Mouse (Mus musculus) cerebellum, adult 9-11 months (tissue): ENCODE data around the gene Rab5c.
A peak's percentile ranks its signal among the peaks of the same experiment; 100 is the strongest.

ENCODE experiments used
- DNase-seq: peaks from one replicate; pipeline ENCODE4 v3.0.0; 2022

Gene Rab5c

GRCm38 (mm10) chr11:100738066-100738604 lies at the start of gene Rab5c:
TSS of gene Rab5c (minus strand) at chr11:100738215.
- peak; percentile 100 for DNase-seq

DNA sequence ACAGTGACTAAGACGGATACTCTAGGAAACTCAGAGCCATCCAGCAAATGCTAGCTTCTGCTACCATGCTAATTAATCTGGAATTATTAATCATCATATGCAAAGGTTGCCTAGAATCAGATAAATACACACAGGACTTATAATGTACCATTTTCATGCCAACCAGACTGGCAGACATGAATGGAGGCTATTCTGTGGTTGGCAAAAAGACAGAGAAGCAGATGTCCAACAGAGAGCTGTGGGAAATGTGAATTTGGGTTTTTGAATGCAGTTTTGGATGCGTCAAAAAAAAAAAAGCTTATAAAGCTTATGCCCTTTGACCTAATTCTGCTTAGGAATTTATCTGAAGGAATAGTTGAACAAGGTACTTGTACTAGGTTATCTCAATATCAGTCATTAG lies 47.8 kb upstream of the Rab5c start:
- no peak for DNase-seq

DNA sequence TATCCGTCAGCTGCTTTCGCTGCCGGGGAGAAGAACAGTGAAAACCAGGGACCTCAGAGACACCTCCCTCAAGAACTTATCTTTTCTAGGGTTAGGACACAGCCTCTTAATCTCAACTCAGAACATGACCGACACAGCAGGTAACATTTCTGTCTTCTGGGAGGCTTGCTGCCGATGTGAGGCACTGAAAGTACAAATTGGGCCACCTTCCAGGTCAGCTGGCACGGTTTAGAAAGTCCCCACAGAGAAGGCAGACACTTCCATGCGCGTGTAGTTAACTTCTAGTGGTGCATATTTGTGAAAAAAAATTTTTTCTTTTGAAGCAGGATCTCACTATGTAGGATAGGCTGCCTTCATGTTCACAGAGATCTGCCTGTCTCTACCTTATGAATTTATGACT lies 46.3 kb upstream of the Rab5c start:
- no peak for DNase-seq

DNA sequence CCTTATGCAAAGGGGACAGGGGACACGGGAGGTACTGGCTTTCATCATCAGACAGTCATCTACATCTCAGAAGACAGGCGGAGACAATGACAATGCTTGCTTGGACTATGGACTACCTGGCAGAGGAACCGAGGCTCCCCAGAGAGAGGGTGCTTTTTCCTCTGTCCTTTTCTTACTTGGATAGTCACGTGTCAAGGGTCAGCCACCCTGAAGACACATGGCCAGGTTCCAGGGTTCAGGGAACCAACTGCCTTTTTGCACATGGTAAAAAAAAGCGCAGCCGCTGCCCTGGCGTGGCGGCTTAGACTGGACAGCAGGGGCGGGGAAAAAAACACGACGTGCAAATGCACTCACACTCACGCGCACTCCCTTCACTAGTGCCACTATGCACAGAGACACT lies 44.6 kb upstream of the Rab5c start:
- DNase-seq = no peak

DNA sequence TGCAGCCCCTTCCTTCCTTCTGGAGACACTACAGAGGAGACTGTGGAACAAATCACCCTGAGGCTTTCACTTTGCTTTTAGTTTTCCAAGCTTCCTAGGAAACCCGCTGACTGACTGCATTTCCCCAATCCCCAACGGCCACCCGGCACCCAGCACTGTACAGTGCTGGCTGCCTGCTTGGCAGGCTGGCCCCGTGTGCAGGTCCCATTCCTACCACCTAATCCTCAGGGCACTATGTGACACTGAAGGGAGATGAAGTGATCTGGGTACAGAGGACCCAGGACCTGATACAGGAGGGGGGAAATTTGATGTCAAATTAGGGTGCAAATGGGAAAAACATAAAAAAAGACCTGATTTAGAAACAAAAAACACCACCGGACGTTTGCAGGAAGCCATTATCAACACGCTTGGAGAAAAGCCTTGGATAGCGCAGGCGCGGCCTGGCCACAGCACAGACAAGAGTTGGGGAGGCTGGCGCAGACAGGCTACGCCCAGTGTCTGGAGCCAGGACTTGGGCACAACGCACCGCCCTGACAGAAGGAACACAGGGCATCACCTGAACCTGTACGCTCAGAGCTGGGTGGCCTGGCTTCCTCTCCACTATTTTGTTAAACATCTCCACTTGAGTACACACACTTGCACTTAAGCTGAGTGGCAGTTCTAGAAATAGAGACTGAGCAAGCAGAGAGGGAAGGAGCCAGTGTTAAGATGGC lies 43.9 kb upstream of the Rab5c start:
- no peak for DNase-seq

- DNase-seq = no peak
Observed at GRCm38 (mm10) chr11:100780247-100780646, 42.2 kb upstream of the Rab5c start.

DNA sequence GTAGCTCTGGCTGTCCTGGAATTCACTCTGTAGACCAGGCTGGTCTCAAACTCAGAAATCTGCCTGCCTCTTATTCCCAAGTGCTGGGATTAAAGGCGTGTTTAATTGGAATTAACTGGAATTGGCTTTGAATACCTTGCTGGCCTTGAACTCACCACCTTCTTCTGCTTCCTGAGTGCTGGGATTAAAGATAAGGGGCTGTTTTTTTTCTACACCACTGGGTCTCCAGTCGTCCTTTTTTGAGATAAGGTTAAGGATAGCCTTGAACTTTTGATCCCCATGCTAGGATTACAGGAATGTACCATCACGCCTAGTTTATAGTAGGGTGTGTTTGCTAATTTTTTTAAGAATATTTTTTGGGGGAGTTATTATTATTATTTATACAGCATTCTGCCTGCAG lies 40.1 kb upstream of the Rab5c start:
- no peak for DNase-seq

DNA sequence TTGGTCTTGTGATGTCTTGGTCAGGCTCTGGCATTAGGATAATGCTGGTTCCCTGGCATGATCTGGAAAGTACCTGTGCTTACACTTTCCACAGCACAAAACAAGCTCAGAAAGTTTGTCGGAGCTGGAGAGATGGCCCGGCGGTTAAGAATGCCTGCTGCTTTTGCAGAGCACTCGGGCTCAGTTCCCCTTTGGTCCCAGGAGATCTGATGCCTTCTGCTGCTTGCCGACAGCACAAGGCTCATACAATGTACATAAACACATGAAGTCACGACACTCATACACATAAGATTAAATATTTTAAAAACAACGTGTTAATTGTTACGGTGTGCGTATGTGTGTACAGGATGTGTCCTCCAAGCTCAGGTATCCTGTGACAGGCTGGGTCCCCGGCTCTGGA lies 37.9 kb upstream of the Rab5c start:
- no peak for DNase-seq

GRCm38 (mm10) chr11:100774261-100774660 lies 36.2 kb upstream of the Rab5c start:
- no peak for DNase-seq

- DNase-seq = peak; percentile 69
Observed at GRCm38 (mm10) chr11:100770646-100771408, 32.8 kb upstream of the Rab5c start, which contains the start of gene Ghdc. TSS of gene Ghdc (minus strand) at chr11:100770957.

- peak; percentile 55 for DNase-seq
Observed at GRCm38 (mm10) chr11:100769980-100770379, 32.0 kb upstream of the Rab5c start.

- DNase-seq = no peak
Observed at GRCm38 (mm10) chr11:100767871-100768270, 29.9 kb upstream of the Rab5c start.

DNA sequence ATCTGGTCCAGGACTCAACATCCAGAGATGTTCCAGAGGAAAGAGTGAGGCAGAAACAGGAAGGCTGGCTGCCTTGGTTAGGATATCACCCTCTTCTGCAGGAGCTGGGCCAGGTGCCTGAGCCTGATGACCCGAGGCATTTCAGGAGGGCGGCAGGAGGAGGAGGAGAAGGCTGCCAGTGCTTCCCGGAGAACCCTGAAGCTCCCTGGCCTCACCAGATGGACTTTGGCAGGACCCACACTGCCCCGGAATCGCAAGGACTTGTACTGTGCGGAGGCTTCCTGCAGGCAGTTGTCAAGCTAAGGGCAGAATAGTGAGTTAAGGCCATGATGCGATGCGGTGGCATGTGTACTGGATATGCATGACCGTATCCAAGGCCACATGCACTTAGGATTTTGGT lies 28.7 kb upstream of the Rab5c start:
- DNase-seq = no peak

DNA sequence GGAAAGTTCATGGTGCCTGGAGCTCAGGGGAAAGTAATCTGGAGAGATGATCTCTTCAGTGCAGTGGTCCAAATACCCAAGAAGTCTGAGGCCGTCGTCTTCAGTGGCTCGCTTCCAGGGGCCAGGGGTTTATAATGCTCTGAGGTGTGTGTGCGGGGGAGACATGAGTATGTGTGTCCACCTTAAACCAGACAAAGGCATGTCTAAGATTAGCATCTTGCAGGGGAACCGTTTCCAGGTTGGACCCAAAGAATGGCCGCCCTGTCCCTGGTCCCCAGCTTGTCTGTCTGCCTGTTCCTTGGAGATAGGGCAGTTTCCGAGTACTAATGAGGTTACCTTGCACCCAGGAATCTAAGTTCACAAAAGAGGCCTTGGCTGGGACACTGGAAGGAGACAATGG lies 24.8 kb upstream of the Rab5c start, which contains the start of gene Hcrt:
Hcrt (minus strand) TSS at position 101 of the 400 bp plus-strand sequence.
- no peak for DNase-seq

DNA sequence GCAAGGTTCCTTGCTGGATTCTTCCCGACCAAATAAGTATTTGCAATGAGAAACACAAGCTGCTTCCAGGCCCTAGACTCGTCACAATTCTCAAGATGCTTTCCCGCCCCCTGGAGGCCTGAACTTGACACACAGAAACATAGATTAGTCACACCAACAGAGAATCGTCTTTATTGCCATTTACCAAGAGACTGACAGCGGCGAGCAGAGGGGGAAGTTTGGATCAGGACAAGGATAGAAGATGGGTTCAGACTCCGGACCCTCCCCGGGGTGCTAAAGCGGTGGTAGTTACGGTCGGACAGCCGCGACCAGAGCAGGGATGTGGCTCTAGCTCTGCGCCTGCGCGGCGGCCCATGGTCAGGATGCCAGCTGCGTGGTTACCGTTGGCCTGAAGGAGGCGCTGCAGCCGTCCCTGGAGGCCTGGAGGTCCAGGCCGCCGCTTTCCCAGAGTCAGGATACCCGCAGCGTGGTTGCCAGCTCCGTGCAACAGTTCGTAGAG lies 23.6 kb upstream of the Rab5c start:
- DNase-seq = peak; percentile 90

DNA sequence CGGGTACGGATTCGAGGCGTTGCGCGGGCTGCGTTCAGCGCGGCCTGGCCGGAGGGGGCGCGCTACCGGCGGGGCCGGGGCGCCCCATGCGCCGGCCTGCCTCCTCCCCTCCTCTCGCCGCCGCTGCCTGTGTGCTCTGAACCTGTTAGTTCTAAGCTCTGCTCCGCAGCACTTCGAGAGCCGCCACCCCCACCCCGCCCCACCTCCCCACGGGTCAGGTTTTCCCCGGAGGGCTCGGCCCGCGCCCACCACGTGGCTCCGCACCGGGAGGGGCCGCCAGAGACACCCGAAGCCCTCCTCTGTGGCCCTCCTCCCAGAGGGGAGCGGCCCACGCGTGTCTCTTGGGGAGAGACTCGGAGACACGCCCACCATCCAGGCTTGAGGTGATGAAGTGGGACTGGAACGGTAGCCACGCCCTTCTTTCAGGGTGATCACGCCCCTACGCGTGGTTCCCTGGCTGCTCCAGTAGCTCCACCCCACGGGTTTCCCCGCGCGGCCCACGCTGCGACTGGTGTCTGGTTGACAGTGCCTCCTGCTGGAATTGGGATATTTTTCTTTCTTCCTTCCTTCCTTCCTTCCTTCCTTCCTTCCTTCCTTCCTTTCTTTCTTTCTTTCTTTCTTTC lies 21.7 kb upstream of the Rab5c start, which contains the start of gene Kcnh4:
Kcnh4 (minus strand) TSS at position 332 of the 623 bp plus-strand sequence.
- peak; percentile 66 for DNase-seq

- DNase-seq = no peak
Observed at GRCm38 (mm10) chr11:100758707-100759610, 20.9 kb upstream of the Rab5c start.

DNA sequence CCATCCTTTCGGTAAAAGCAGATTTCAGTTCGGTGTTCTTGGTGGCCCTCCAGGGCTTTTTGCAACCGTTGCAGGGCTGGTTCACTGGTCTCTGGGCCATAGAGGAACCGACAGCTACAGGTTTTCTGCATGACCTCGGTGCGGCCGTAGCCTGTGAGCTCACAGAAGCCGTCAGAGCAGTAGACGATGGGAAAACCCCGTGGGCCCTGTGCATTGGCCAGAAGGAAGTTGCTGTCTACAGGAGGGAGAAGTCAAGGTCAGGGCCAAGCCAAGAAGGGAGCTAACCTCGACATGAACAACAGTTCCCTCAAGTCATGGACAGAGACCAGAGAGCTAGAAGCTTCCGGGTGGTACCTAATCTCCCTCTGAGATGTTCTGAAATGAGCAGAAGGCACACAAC lies 19.6 kb upstream of the Rab5c start:
- DNase-seq = no peak

GRCm38 (mm10) chr11:100756476-100756875 lies 18.5 kb upstream of the Rab5c start:
- DNase-seq = no peak

- DNase-seq = no peak
Observed at GRCm38 (mm10) chr11:100754693-100755057, 16.7 kb upstream of the Rab5c start.

DNA sequence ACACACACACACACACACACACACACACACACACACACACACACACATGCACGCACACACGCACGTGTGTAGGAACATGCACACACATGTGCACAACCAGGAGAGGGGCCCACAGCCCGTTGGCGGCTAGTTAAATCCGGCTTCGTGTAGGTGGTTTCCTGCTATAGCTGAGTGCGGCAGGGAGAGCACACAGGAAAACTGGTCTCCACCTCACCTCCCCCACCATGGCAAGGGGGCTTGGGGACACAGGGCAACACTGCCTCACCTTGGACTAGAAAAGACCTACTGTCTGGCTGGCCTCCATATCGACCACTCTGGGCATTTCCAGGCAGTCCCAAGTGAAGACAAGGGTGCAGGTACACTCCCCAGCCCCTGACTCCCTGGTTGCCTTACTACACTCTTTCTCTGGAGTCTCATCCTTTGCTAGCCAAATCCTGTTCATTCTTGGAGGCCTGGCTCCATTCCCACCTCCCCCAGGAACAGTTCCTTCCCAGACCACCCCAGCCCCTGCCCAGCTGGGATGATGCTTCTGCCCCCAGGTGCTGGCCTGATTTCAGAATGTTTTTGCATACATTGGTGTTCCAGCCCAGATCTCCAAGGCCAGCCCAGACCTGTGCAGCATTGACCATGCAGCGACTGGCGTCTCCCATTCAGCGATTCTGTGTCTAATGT lies 16.1 kb upstream of the Rab5c start:
- DNase-seq = no peak

GRCm38 (mm10) chr11:100752294-100752693 lies 14.3 kb upstream of the Rab5c start:
- no peak for DNase-seq
